Mouse (Mus musculus) forebrain, embryonic 14.5 days (tissue): ENCODE results near the gene Gm17190. TPM values are rescaled to one million over a fixed set of nuclear protein-coding genes. Genes with fewer than 3 reads are reported as not detected.

ENCODE experiments used
- polyA plus RNA-seq: library from polyadenylated mRNA; unstranded; fragments of >200 nt; fragmentation: Nextera tagmentation; extraction: Ambion mirVana; gene quantifications from 2 replicates; pipeline ENCODE4 v1.2.1, GENCODE M21; 2014

Gene Gm17190
- polyA plus RNA-seq, 1 experiment from 2014 or later = not detected

Other genes starting within 250 kb of the Gm17190 start
- 4.2 and 4.4 TPM in 2 replicates for gene Iqgap2, start 190.1 kb upstream of the Gm17190 start, polyA plus RNA-seq
- 26.9 and 39.5 TPM in 2 replicates for gene Gm20075, start 678 bp upstream of the Gm17190 start, polyA plus RNA-seq
- gene Sv2c, start 50.5 kb downstream of the Gm17190 start, polyA plus RNA-seq = 1.8 and 3.9 TPM in 2 replicates